ENCODE assay signal across 8 mouse cellular contexts in genomic region chr8:105826379-105826778, GRCm38 (mm10). TPM values are rescaled to one million over a fixed set of nuclear protein-coding genes. Genes with fewer than 3 reads are reported as not detected.
DNase-seq lines count a peak whose midpoint lies in the region; ATAC-seq lines count a peak whose summit lies in the region.

No protein-coding gene starts in this region.

- peak overlapping the region; percentile 87 for H3K4me2 ChIP-seq in heart, embryonic 16.5 days (ENCODE audit: low read depth, low read length)
- peak overlapping the region; percentile 74 for H3K4me2 ChIP-seq in liver, embryonic 15.5 days

- no peaks in the 10 kb centered on the region for H3K27me3 ChIP-seq in heart, embryonic 16.5 days (ENCODE audit: control insufficient read depth, insufficient read depth, low read length)
- H3K27me3 ChIP-seq in liver, embryonic 15.5 days: no peaks in the 10 kb centered on the region

- 2% methylated on average over 4 of the region's 4 CpGs for WGBS in heart, embryonic 16.5 days
- 4% methylated on average over 4 of the region's 4 CpGs for WGBS in liver, embryonic 15.5 days (ENCODE audit: insufficient replicate concordance)

- intact Hi-C loops in heart, postnatal 36 days (cut with DNase I): no loop called here

- peak overlapping the region; percentile 79 for H3K9ac ChIP-seq in heart, embryonic 16.5 days (ENCODE audit: low read length)
- peak overlapping the region; percentile 88 for H3K9ac ChIP-seq in liver, embryonic 15.5 days

- DNase-seq in heart, postnatal 36 days: no peak
- peak; percentile 30 for DNase-seq in MN1 (ENCODE audit: low spot score)
- no peak for DNase-seq in urinary bladder, postnatal 10 days (ENCODE audit: low spot score)
- no peak for DNase-seq in frontal cortex, postnatal 36 days (ENCODE audit: low spot score in 2 of 2)
- DNase-seq in layer of hippocampus, adult 11-12 months (ENCODE audit: low spot score): no peak

- peak overlapping the region; percentile 61 for H3K4me3 ChIP-seq in heart, embryonic 16.5 days (ENCODE audit: low read length)
- peak overlapping the region; percentile 76 for H3K4me3 ChIP-seq in liver, embryonic 15.5 days (replicated peaks)

- H3K4me1 ChIP-seq in heart, embryonic 16.5 days (ENCODE audit: control insufficient read depth, insufficient read depth, low read length): peaks cover 13% of the 10 kb centered on the region
- H3K4me1 ChIP-seq in liver, embryonic 15.5 days (replicated peaks): peaks cover 72% of the 10 kb centered on the region

- no peaks in the 10 kb centered on the region for H3K9me3 ChIP-seq in heart, embryonic 16.5 days (replicated peaks; ENCODE audit: control insufficient read depth, low read length)
- no peaks in the 10 kb centered on the region for H3K9me3 ChIP-seq in liver, embryonic 15.5 days (replicated peaks)

- ATAC-seq in heart, embryonic 16.5 days (replicated peaks; ENCODE audit: extremely low read depth, insufficient read depth, low FRiP score): no peak
- ATAC-seq in granulocyte monocyte progenitor cell, adult 5-6 weeks (replicated peaks; ENCODE audit: poor library complexity, severe bottlenecking): 0 out of 2 replicates have a peak, but pooled peaks have one; percentile 11
- ATAC-seq in liver, embryonic 15.5 days (ENCODE audit: insufficient read depth): no peak

- peak overlapping the region; percentile 52 for H3K27ac ChIP-seq in heart, embryonic 16.5 days (ENCODE audit: low read length)
- H3K27ac ChIP-seq in liver, embryonic 15.5 days (replicated peaks): peak overlapping the region; percentile 99

- H3K36me3 ChIP-seq in heart, embryonic 16.5 days (ENCODE audit: control insufficient read depth, insufficient read depth): peaks cover 18% of the 10 kb centered on the region
- peaks cover 48% of the 10 kb centered on the region for H3K36me3 ChIP-seq in liver, embryonic 15.5 days (replicated peaks)

RNA-seq across cellular contexts. Expression of gene Ranbp10, which starts 0.8 kb away (rescaled TPM):
- polyA plus RNA-seq in heart, embryonic 16.5 days (2015; fragmentation: Nextera tagmentation; extraction: Ambion mirVana): 8.3 and 9.2 TPM in 2 replicates
- 10 to 100 TPM; 19.8 TPM for total RNA-seq in heart, postnatal 36 days (2021)
- total RNA-seq in granulocyte monocyte progenitor cell, adult 5-6 weeks (2014; fragmentation: Nextera tagmentation): 12.9 and 16.7 TPM in 2 replicates
- 7.2 and 8.3 TPM in 2 replicates for total RNA-seq in granulocyte monocyte progenitor cell, adult 5-6 weeks (2017)
- polyA plus RNA-seq in liver, embryonic 15.5 days (2015; fragmentation: Nextera tagmentation; extraction: Ambion mirVana): 45.0 and 52.2 TPM in 2 replicates

RNA-seq across cellular contexts. Expression of gene Tsnaxip1, which starts 1.2 kb away (rescaled TPM):
- 0.43 and 0.64 TPM in 2 replicates for polyA plus RNA-seq in heart, embryonic 16.5 days (2015; fragmentation: Nextera tagmentation; extraction: Ambion mirVana)
- not detected for total RNA-seq in heart, postnatal 36 days (2021)
- not detected in 2 replicates for total RNA-seq in granulocyte monocyte progenitor cell, adult 5-6 weeks (2014; fragmentation: Nextera tagmentation)
- not detected in 2 replicates for total RNA-seq in granulocyte monocyte progenitor cell, adult 5-6 weeks (2017)
- polyA plus RNA-seq in liver, embryonic 15.5 days (2015; fragmentation: Nextera tagmentation; extraction: Ambion mirVana): 0.07 and 0.22 TPM in 2 replicates

RNA-seq across cellular contexts. Expression of gene Cenpt, which starts 26.7 kb away (rescaled TPM):
- 34.0 and 35.6 TPM in 2 replicates for polyA plus RNA-seq in heart, embryonic 16.5 days (2015; fragmentation: Nextera tagmentation; extraction: Ambion mirVana)
- total RNA-seq in heart, postnatal 36 days (2021): 1 to 10 TPM; 2.0 to 2.6 TPM
- total RNA-seq in granulocyte monocyte progenitor cell, adult 5-6 weeks (2014; fragmentation: Nextera tagmentation): 21.4 and 22.0 TPM in 2 replicates
- total RNA-seq in granulocyte monocyte progenitor cell, adult 5-6 weeks (2017): 9.9 and 10.0 TPM in 2 replicates
- polyA plus RNA-seq in liver, embryonic 15.5 days (2015; fragmentation: Nextera tagmentation; extraction: Ambion mirVana): 20.3 and 22.7 TPM in 2 replicates

RNA-seq across cellular contexts. Expression of gene Thap11, which starts 28.6 kb away (rescaled TPM):
- polyA plus RNA-seq in heart, embryonic 16.5 days (2015; fragmentation: Nextera tagmentation; extraction: Ambion mirVana): 49.0 and 50.9 TPM in 2 replicates
- total RNA-seq in heart, postnatal 36 days (2021): 10 to 100 TPM; 26.5 to 28.3 TPM
- 20.4 and 30.1 TPM in 2 replicates for total RNA-seq in granulocyte monocyte progenitor cell, adult 5-6 weeks (2014; fragmentation: Nextera tagmentation)
- 29.9 and 36.8 TPM in 2 replicates for total RNA-seq in granulocyte monocyte progenitor cell, adult 5-6 weeks (2017)
- polyA plus RNA-seq in liver, embryonic 15.5 days (2015; fragmentation: Nextera tagmentation; extraction: Ambion mirVana): 31.5 and 32.2 TPM in 2 replicates

RNA-seq across cellular contexts. Expression of gene Nutf2, which starts 34.0 kb away (rescaled TPM):
- polyA plus RNA-seq in heart, embryonic 16.5 days (2015; fragmentation: Nextera tagmentation; extraction: Ambion mirVana): 132 and 194 TPM in 2 replicates
- total RNA-seq in heart, postnatal 36 days (2021): 10 to 100 TPM; 33.0 to 42.4 TPM
- total RNA-seq in granulocyte monocyte progenitor cell, adult 5-6 weeks (2014; fragmentation: Nextera tagmentation): 158 and 185 TPM in 2 replicates
- 59.3 and 120 TPM in 2 replicates for total RNA-seq in granulocyte monocyte progenitor cell, adult 5-6 weeks (2017)
- polyA plus RNA-seq in liver, embryonic 15.5 days (2015; fragmentation: Nextera tagmentation; extraction: Ambion mirVana): 85.2 and 94.1 TPM in 2 replicates
